Mouse (Mus musculus): Measurements from ENCODE around the gene Gm45140. TPM values are rescaled to one million over a fixed set of nuclear protein-coding genes. Genes with fewer than 3 reads are reported as not detected.

Gm45140 gene
- polyA plus RNA-seq, 1 experiment from 2014 or later, result 2.6 TPM

- Histone ChIP-seq H3K27me3 (ENCODE audit: control insufficient read depth, insufficient read depth, low read length) (no peaks in the 10 kb centered on the region), H3K9me3 (replicated peaks; ENCODE audit: control insufficient read depth, low read length) (no peaks in the 10 kb centered on the region), H3K4me1 (ENCODE audit: control insufficient read depth, insufficient read depth, low read length) (no peaks in the 10 kb centered on the region), H3K27ac (ENCODE audit: low read length) (no peak overlapping the region), H3K4me3 (ENCODE audit: low read length) (no peak overlapping the region), H3K9ac (ENCODE audit: low read length) (no peak overlapping the region), H3K4me2 (ENCODE audit: low read depth, low read length) (no peak overlapping the region), H3K36me3 (ENCODE audit: control insufficient read depth, insufficient read depth) (no peaks in the 10 kb centered on the region)
- whole genome bisulfite sequencing, result 65% methylated on average over 6 of the region's 6 CpGs
- no peak for ATAC-seq (replicated peaks; ENCODE audit: extremely low read depth, insufficient read depth, low FRiP score)
Observed at GRCm38 (mm10) chr6:87799576-87799975, 36.0 kb downstream of the Gm45140 start.

- ATAC-seq (replicated peaks; ENCODE audit: extremely low read depth, insufficient read depth, low FRiP score), result no peak
- Histone ChIP-seq H3K4me3 (ENCODE audit: low read length) (no peak overlapping the region), H3K27me3 (ENCODE audit: control insufficient read depth, insufficient read depth, low read length) (no peaks in the 10 kb centered on the region), H3K4me2 (ENCODE audit: low read depth, low read length) (no peak overlapping the region), H3K9ac (ENCODE audit: low read length) (no peak overlapping the region), H3K27ac (ENCODE audit: low read length) (no peak overlapping the region), H3K9me3 (replicated peaks; ENCODE audit: control insufficient read depth, low read length) (no peaks in the 10 kb centered on the region), H3K4me1 (ENCODE audit: control insufficient read depth, insufficient read depth, low read length) (no peaks in the 10 kb centered on the region), H3K36me3 (ENCODE audit: control insufficient read depth, insufficient read depth) (peaks cover 6% of the 10 kb centered on the region; the same call in 1 of the 2 replicates)
- 37% methylated on average over 2 of the region's 2 CpGs for WGBS
Observed at GRCm38 (mm10) chr6:87797321-87797720, 38.3 kb downstream of the Gm45140 start.

- no peak overlapping the region for H3K4me3 ChIP-seq (ENCODE audit: low read length)
- H3K27ac ChIP-seq (ENCODE audit: low read length), result no peak overlapping the region
- H3K27me3 ChIP-seq (ENCODE audit: control insufficient read depth, insufficient read depth, low read length), result no peaks in the 10 kb centered on the region
- no peaks in the 10 kb centered on the region for H3K9me3 ChIP-seq (replicated peaks; ENCODE audit: control insufficient read depth, low read length)
- WGBS, result 88% methylated on average over 6 of the region's 6 CpGs
- no peaks in the 10 kb centered on the region for H3K4me1 ChIP-seq (ENCODE audit: control insufficient read depth, insufficient read depth, low read length)
- H3K9ac ChIP-seq (ENCODE audit: low read length), result no peak overlapping the region
- no peak for ATAC-seq (replicated peaks; ENCODE audit: extremely low read depth, insufficient read depth, low FRiP score)
- H3K4me2 ChIP-seq (ENCODE audit: low read depth, low read length), result no peak overlapping the region
- peaks cover 8% of the 10 kb centered on the region; the same call in 1 of the 2 replicates for H3K36me3 ChIP-seq (ENCODE audit: control insufficient read depth, insufficient read depth)
Observed at GRCm38 (mm10) chr6:87796251-87796880, 39.2 kb downstream of the Gm45140 start.

GRCm38 (mm10) chr6:87795385-87796150 lies 40.0 kb downstream of the Gm45140 start:
- no peaks in the 10 kb centered on the region for H3K27me3 ChIP-seq (ENCODE audit: control insufficient read depth, insufficient read depth, low read length)
- no peak overlapping the region for H3K9ac ChIP-seq (ENCODE audit: low read length)
- H3K36me3 ChIP-seq (ENCODE audit: control insufficient read depth, insufficient read depth), result peaks cover 8% of the 10 kb centered on the region; the same call in 1 of the 2 replicates
- 70% methylated on average over 6 of the region's 6 CpGs for WGBS
- no peaks in the 10 kb centered on the region for H3K9me3 ChIP-seq (replicated peaks; ENCODE audit: control insufficient read depth, low read length)
- no peak overlapping the region for H3K27ac ChIP-seq (ENCODE audit: low read length)
- H3K4me3 ChIP-seq (ENCODE audit: low read length), result no peak overlapping the region
- ATAC-seq (replicated peaks; ENCODE audit: extremely low read depth, insufficient read depth, low FRiP score), result no peak
- 0 out of 2 replicates have a peak, but pooled peaks cover 3% of the 10 kb centered on the region for H3K4me1 ChIP-seq (ENCODE audit: control insufficient read depth, insufficient read depth, low read length)
- H3K4me2 ChIP-seq (ENCODE audit: low read depth, low read length), result no peak overlapping the region

GRCm38 (mm10) chr6:87793821-87794510 lies 41.6 kb downstream of the Gm45140 start:
- no peak overlapping the region for H3K4me2 ChIP-seq (ENCODE audit: low read depth, low read length)
- H3K9ac ChIP-seq (ENCODE audit: low read length), result no peak overlapping the region
- H3K27me3 ChIP-seq (ENCODE audit: control insufficient read depth, insufficient read depth, low read length), result no peaks in the 10 kb centered on the region
- H3K4me1 ChIP-seq (ENCODE audit: control insufficient read depth, insufficient read depth, low read length), result peaks cover 9% of the 10 kb centered on the region
- H3K27ac ChIP-seq (ENCODE audit: low read length), result no peak overlapping the region
- H3K36me3 ChIP-seq (ENCODE audit: control insufficient read depth, insufficient read depth), result peaks cover 8% of the 10 kb centered on the region; the same call in 1 of the 2 replicates
- no peak for ATAC-seq (replicated peaks; ENCODE audit: extremely low read depth, insufficient read depth, low FRiP score)
- WGBS, result 88% methylated on average over 10 of the region's 10 CpGs
- H3K9me3 ChIP-seq (replicated peaks; ENCODE audit: control insufficient read depth, low read length), result no peaks in the 10 kb centered on the region
- no peak overlapping the region for H3K4me3 ChIP-seq (ENCODE audit: low read length)

GRCm38 (mm10) chr6:87791826-87792225 lies 43.8 kb downstream of the Gm45140 start:
- ATAC-seq (replicated peaks; ENCODE audit: extremely low read depth, insufficient read depth, low FRiP score), result no peak
- Histone ChIP-seq H3K27ac (ENCODE audit: low read length) (no peak overlapping the region), H3K9me3 (replicated peaks; ENCODE audit: control insufficient read depth, low read length) (no peaks in the 10 kb centered on the region), H3K36me3 (ENCODE audit: control insufficient read depth, insufficient read depth) (peaks cover 8% of the 10 kb centered on the region; the same call in 1 of the 2 replicates), H3K4me1 (ENCODE audit: control insufficient read depth, insufficient read depth, low read length) (peaks cover 15% of the 10 kb centered on the region), H3K4me2 (ENCODE audit: low read depth, low read length) (no peak overlapping the region), H3K4me3 (ENCODE audit: low read length) (no peak overlapping the region), H3K27me3 (ENCODE audit: control insufficient read depth, insufficient read depth, low read length) (no peaks in the 10 kb centered on the region), H3K9ac (ENCODE audit: low read length) (no peak overlapping the region)
- 91% methylated on average over 5 of the region's 5 CpGs for WGBS

- no peak for ATAC-seq (replicated peaks; ENCODE audit: extremely low read depth, insufficient read depth, low FRiP score)
- WGBS, result 54% methylated on average over 7 of the region's 7 CpGs
- Histone ChIP-seq H3K9me3 (replicated peaks; ENCODE audit: control insufficient read depth, low read length) (no peaks in the 10 kb centered on the region), H3K27me3 (ENCODE audit: control insufficient read depth, insufficient read depth, low read length) (no peaks in the 10 kb centered on the region), H3K36me3 (ENCODE audit: control insufficient read depth, insufficient read depth) (peaks cover 8% of the 10 kb centered on the region; the same call in 1 of the 2 replicates), H3K4me3 (ENCODE audit: low read length) (no peak overlapping the region), H3K4me2 (ENCODE audit: low read depth, low read length) (no peak overlapping the region), H3K4me1 (ENCODE audit: control insufficient read depth, insufficient read depth, low read length) (peaks cover 15% of the 10 kb centered on the region), H3K27ac (ENCODE audit: low read length) (no peak overlapping the region), H3K9ac (ENCODE audit: low read length) (no peak overlapping the region)
Observed at GRCm38 (mm10) chr6:87790779-87791480, 44.7 kb downstream of the Gm45140 start.

GRCm38 (mm10) chr6:87789791-87790190 lies 45.8 kb downstream of the Gm45140 start:
- WGBS, result 85% methylated on average over 6 of the region's 6 CpGs
- Histone ChIP-seq H3K36me3 (ENCODE audit: control insufficient read depth, insufficient read depth) (peaks cover 8% of the 10 kb centered on the region; the same call in 1 of the 2 replicates), H3K27ac (ENCODE audit: low read length) (no peak overlapping the region)

More at GRCm38 (mm10) chr6:87789791-87790190, 45.8 kb downstream of the Gm45140 start:
- Histone ChIP-seq H3K9me3 (replicated peaks; ENCODE audit: control insufficient read depth, low read length) (no peaks in the 10 kb centered on the region), H3K4me1 (ENCODE audit: control insufficient read depth, insufficient read depth, low read length) (peaks cover 15% of the 10 kb centered on the region), H3K4me2 (ENCODE audit: low read depth, low read length) (no peak overlapping the region), H3K9ac (ENCODE audit: low read length) (no peak overlapping the region), H3K27me3 (ENCODE audit: control insufficient read depth, insufficient read depth, low read length) (no peaks in the 10 kb centered on the region), H3K4me3 (ENCODE audit: low read length) (no peak overlapping the region)
- no peak for ATAC-seq (replicated peaks; ENCODE audit: extremely low read depth, insufficient read depth, low FRiP score)
